Mouse (Mus musculus) thymus, adult 2 months (tissue): ENCODE results near the gene Rhbdd1. TPM values are rescaled to one million over a fixed set of nuclear protein-coding genes. Genes with fewer than 3 reads are reported as not detected.

ENCODE experiments used
- DNase-seq: peaks from one replicate; pipeline ENCODE4 v3.0.0; 2021
- H3K27ac ChIP-seq: fragments of 200-500 bp; 2 replicates; pipeline ENCODE4 v1.5.1; 2012; ENCODE audit warnings: low read length, control low read depth; ENCODE audit not compliant: control insufficient read depth, insufficient read depth
- H3K27me3 ChIP-seq: fragments of 200-500 bp; 2 replicates; pipeline ENCODE4 v1.6.1; 2012; ENCODE audit warnings: mild to moderate bottlenecking, low read length, moderate library complexity, mixed read lengths; ENCODE audit not compliant: control insufficient read depth, insufficient read depth
- H3K36me3 ChIP-seq: fragments of 200-500 bp; 2 replicates; pipeline ENCODE4 v1.6.1; 2012; ENCODE audit warnings: mild to moderate bottlenecking, low read length, moderate library complexity; ENCODE audit not compliant: control insufficient read depth, insufficient read depth
- H3K4me1 ChIP-seq: fragments of 200-500 bp; replicated peaks from 2 replicates; pipeline ENCODE4 v1.6.1; 2012; ENCODE audit warnings: low read length; ENCODE audit not compliant: control insufficient read depth, insufficient read depth
- H3K4me3 ChIP-seq: fragments of 200-500 bp; 2 replicates; pipeline ENCODE4 v1.5.1; 2012; ENCODE audit warnings: mild to moderate bottlenecking, low read length, control low read depth, moderate library complexity; ENCODE audit not compliant: control insufficient read depth, insufficient read depth
- CTCF ChIP-seq: fragments of 200-500 bp; IDR thresholded peaks from 2 replicates; pipeline ENCODE4 v1.5.1; 2012; ENCODE audit warnings: mild to moderate bottlenecking, control low read depth, low read length, moderate library complexity, borderline replicate concordance; ENCODE audit not compliant: control insufficient read depth, poor library complexity, insufficient read depth; ENCODE audit errors: extremely low read depth
- POLR2A ChIP-seq: fragments of 200-500 bp; IDR thresholded peaks from 2 replicates; pipeline ENCODE4 v1.6.1; 2012; ENCODE audit warnings: mild to moderate bottlenecking, low read length, control low read depth, moderate library complexity; ENCODE audit not compliant: control insufficient read depth, poor library complexity, insufficient read depth; ENCODE audit errors: extremely low read depth
- WGBS: fragments of 180-500 bp; shearing (Covaris S2); methylation state at CpG from one replicate; pipeline ENCODE4 v1.1.7; 2018; 5-methylcytosine and 5-hydroxymethylcytosine counted together
- polyA plus RNA-seq: library from polyadenylated mRNA; depleted of rRNA; stranded (reverse); fragments of >200 nt; gene quantifications from 2 replicates; pipeline ENCODE4 v1.2.3, GENCODE M21; 2012; rRNA removed

The Rhbdd1 gene
- polyA plus RNA-seq, 1 experiment: 10.7 TPM

DNA sequence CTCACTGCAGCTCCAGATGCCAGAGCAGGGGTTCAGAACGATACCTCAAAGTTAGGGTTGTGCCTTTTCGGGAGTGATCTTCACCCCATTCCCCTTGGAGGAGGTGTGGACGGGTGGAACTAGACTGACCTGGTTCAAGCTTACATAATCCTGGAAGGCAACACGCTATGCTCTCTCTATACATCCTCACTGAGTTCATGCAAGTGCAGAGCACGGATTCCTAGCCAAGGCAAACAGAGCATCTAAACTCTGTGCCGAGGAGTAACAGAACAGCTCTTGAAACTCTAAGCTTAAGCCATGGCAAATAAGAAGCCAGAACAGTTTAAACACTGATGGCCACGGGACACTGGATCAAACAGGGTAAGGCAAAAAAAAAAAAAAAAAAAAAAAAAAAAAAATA lies 166.1 kb downstream of the Rhbdd1 start:
- no peaks in the 10 kb centered on the region for H3K36me3 ChIP-seq
- DNase-seq: no peak
- no peak overlapping the region for H3K27ac ChIP-seq
- H3K4me3 ChIP-seq: no peak overlapping the region
- no peaks in the 10 kb centered on the region for H3K27me3 ChIP-seq
- no peaks in the 10 kb centered on the region for H3K4me1 ChIP-seq
- 90% methylated on average over 7 of the region's 7 CpGs for WGBS
- no peak for TF ChIP-seq CTCF

DNA sequence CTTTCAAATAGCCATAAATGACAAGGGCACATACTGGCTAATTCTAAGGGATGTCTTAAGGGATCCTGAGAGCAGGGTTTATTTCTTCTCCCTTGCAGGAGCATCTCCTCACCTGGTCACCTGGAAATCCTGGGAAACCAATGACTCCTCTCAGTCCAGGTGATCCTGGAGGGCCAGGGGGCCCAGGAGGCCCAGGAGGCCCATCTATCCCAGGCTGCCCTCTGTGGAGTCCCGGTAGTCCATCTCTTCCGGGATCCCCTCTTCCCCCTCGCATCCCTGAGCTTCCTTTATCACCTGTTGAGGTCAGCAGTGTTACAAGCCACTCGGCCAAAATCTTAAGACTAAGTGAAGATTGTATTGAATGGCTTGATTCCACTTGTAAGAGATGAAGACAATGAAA lies 170.1 kb downstream of the Rhbdd1 start:
- TF ChIP-seq POLR2A (no peak), CTCF (no peak)
- Histone ChIP-seq H3K27me3 (no peaks in the 10 kb centered on the region), H3K4me1 (no peaks in the 10 kb centered on the region), H3K27ac (no peak overlapping the region), H3K4me3 (no peak overlapping the region), H3K36me3 (no peaks in the 10 kb centered on the region)
- WGBS: 75% methylated on average over 4 of the region's 4 CpGs
- no peak for DNase-seq

DNA sequence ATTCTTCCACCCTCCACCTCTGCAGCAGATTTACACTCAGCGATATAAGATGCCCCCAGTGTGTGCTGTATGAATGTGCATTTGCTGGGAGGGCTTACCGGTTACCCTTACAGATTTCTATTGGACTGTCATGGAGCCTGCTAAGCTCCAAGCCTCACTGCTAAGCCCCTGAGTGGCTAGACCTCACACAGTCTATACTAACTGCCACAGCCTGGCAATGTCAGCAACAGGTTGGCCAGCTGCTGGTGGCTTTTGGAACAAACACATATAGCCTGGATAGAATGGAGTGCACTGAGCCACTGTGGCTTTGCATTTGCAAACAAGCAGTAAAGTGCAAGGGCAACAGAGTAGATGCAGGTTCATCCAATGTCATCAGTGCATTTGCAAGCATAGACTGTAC lies 175.7 kb downstream of the Rhbdd1 start:
- H3K27ac ChIP-seq: no peak overlapping the region
- 97% methylated on average over 2 of the region's 2 CpGs for WGBS
- TF ChIP-seq POLR2A (no peak), CTCF (no peak)
- DNase-seq: no peak
- H3K36me3 ChIP-seq: no peaks in the 10 kb centered on the region
- no peaks in the 10 kb centered on the region for H3K27me3 ChIP-seq
- no peak overlapping the region for H3K4me3 ChIP-seq
- H3K4me1 ChIP-seq: no peaks in the 10 kb centered on the region

Other genes with a start within 250 kb of the Rhbdd1 start
- gene Gm9747, start 83.3 kb upstream of the Rhbdd1 start, polyA plus RNA-seq: not detected in 2 replicates
- 1.8 and 2.2 TPM in 2 replicates for gene Irs1, start 25.0 kb upstream of the Rhbdd1 start, polyA plus RNA-seq